Mouse (Mus musculus) erythroblast, adult 5-6 weeks (primary cell): Measurements from ENCODE around the gene Ube2e2. TPM values are rescaled to one million over a fixed set of nuclear protein-coding genes. Genes with fewer than 3 reads are reported as not detected.

Experiments
- ATAC-seq: replicated peaks from 2 replicates; pipeline ENCODE4 v1.8.0; 2016; ENCODE audit warnings: moderate number of reproducible peaks, mild to moderate bottlenecking, moderate TSS enrichment, inconsistent platforms; ENCODE audit not compliant: poor library complexity, low FRiP score, severe bottlenecking
- total RNA-seq, 2 experiments: library from RNA; stranded (forward) in 1 of 2; stranded (reverse) in 1 of 2; fragments of 150-400 nt in 1 of 2; fragments of 200-764, 138-1000 nt in 1 of 2; gene quantifications; 2 replicates each; pipeline versions ENCODE4 v1.2.3 to v1.2.4; 2015 to 2017; ENCODE audit warnings: low replicate concordance in 2 of 2

Gene Ube2e2
- total RNA-seq, 2 experiments from 2014 or later, result 1.9 TPM; not detected in 1

DNA sequence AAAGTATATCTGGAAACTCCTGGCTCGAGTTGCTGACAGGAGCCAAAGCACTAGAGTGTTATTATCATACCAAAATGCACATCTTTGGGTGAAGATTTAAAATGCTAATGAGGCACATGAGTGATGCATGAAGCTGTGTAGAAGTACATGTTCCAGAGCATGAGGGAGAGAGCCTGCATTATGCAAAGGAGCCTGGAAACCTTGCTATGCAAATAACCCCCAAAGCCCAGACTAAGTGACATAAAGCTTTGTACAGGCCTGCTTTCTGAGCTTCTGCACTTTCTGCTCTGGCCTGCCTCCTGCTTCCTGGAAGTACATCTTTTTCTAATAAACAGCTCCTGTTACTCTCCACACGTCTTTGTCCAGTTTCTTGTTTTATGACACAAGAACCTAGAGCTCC is 363.2 kb downstream of the Ube2e2 start:
- ATAC-seq, result no peak

DNA sequence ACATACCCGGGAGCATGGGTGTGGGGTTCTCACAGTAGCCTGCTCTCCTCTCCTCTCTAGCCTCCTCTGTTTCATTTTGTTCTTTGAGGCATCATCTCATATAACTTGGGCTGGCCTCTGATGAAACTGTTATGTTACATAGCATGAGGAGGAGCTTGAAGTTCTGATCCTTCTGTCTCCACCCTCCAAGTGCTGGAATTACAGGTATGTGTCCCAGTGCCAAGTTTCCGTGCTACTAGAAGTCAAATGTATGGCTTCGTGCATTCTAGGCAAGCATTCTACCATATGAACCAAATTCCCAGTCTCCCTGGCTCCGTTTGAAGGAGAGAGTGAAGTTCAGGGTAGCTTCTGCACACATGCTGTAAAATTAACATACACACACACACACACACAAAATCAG is 363.6 kb downstream of the Ube2e2 start:
- ATAC-seq, result no peak
